Mouse (Mus musculus): ENCODE results near the gene Jakmip3.

Gene Jakmip3

GRCm38 (mm10) chr7:139027136-139027535 is 86.6 kb downstream of the Jakmip3 start:
- DNase-seq (ENCODE audit: low read depth in 1 of 2, low spot score in 2 of 2), result no peak

- DNase-seq (ENCODE audit: low read depth in 1 of 2, low spot score in 2 of 2), result no peak
These were observed 90.7 kb downstream of the Jakmip3 start for GRCm38 (mm10) chr7:139031215-139031614.

GRCm38 (mm10) chr7:139063406-139063805 is 122.9 kb downstream of the Jakmip3 start:
- no peak for DNase-seq (ENCODE audit: low read depth in 1 of 2, low spot score in 2 of 2)

GRCm38 (mm10) chr7:139068182-139068623 is 127.7 kb downstream of the Jakmip3 start:
- DNase-seq (ENCODE audit: low read depth in 1 of 2, low spot score in 2 of 2), result no peak

- no peak for DNase-seq (ENCODE audit: low read depth in 1 of 2, low spot score in 2 of 2)
These were observed 133.7 kb downstream of the Jakmip3 start for GRCm38 (mm10) chr7:139074189-139074588.

GRCm38 (mm10) chr7:139075054-139075794 is 134.7 kb downstream of the Jakmip3 start:
- no peak for DNase-seq (ENCODE audit: low read depth in 1 of 2, low spot score in 2 of 2)

GRCm38 (mm10) chr7:139077283-139077682 is 136.8 kb downstream of the Jakmip3 start:
- no peak for DNase-seq (ENCODE audit: low read depth in 1 of 2, low spot score in 2 of 2)

GRCm38 (mm10) chr7:139078181-139078580 is 137.7 kb downstream of the Jakmip3 start:
- DNase-seq (ENCODE audit: low read depth in 1 of 2, low spot score in 2 of 2), result no peak

GRCm38 (mm10) chr7:139079141-139079540 is 138.6 kb downstream of the Jakmip3 start:
- no peak for DNase-seq (ENCODE audit: low read depth in 1 of 2, low spot score in 2 of 2)

- DNase-seq (ENCODE audit: low read depth in 1 of 2, low spot score in 2 of 2), result no peak
These were observed 140.2 kb downstream of the Jakmip3 start for GRCm38 (mm10) chr7:139080714-139081113.

GRCm38 (mm10) chr7:139081158-139081557 is 140.6 kb downstream of the Jakmip3 start:
- no peak for DNase-seq (ENCODE audit: low read depth in 1 of 2, low spot score in 2 of 2)

- no peak for DNase-seq (ENCODE audit: low read depth in 1 of 2, low spot score in 2 of 2)
These were observed 141.8 kb downstream of the Jakmip3 start for GRCm38 (mm10) chr7:139082281-139082680.

- no peak for DNase-seq (ENCODE audit: low read depth in 1 of 2, low spot score in 2 of 2)
These were observed 143.8 kb downstream of the Jakmip3 start for GRCm38 (mm10) chr7:139084316-139084715.

- DNase-seq (ENCODE audit: low read depth in 1 of 2, low spot score in 2 of 2), result no peak
These were observed 145.2 kb downstream of the Jakmip3 start, which contains the start of gene Dpysl4 for GRCm38 (mm10) chr7:139085629-139086194. TSS of gene Dpysl4 (plus strand) at chr7:139086001.

- no peak for DNase-seq (ENCODE audit: low read depth in 1 of 2, low spot score in 2 of 2)
These were observed 145.9 kb downstream of the Jakmip3 start for GRCm38 (mm10) chr7:139086195-139087158.

GRCm38 (mm10) chr7:139087801-139088200 is 147.3 kb downstream of the Jakmip3 start:
- DNase-seq (ENCODE audit: low read depth in 1 of 2, low spot score in 2 of 2), result no peak

- DNase-seq (ENCODE audit: low read depth in 1 of 2, low spot score in 2 of 2), result no peak
These were observed 149.7 kb downstream of the Jakmip3 start for GRCm38 (mm10) chr7:139089892-139090874.

- DNase-seq (ENCODE audit: low read depth in 1 of 2, low spot score in 2 of 2), result no peak
These were observed 151.2 kb downstream of the Jakmip3 start for GRCm38 (mm10) chr7:139091681-139092080.

GRCm38 (mm10) chr7:139092676-139093075 is 152.1 kb downstream of the Jakmip3 start:
- DNase-seq (ENCODE audit: low read depth in 1 of 2, low spot score in 2 of 2), result no peak

GRCm38 (mm10) chr7:139093124-139093523 is 152.6 kb downstream of the Jakmip3 start:
- DNase-seq (ENCODE audit: low read depth in 1 of 2, low spot score in 2 of 2), result no peak

Data from monocyte, adult 2 months (primary cell).